Mouse (Mus musculus): ENCODE measurements at regions not wholly inside any gene's neighbourhood (a gene's known extent, or its start where the extent isn't known, plus 50 kb on each side); places are given as distances from the start of the nearest gene placed in this dataset.
"Not testable (repeated sequence)": the region's sequence is repeated elsewhere in the genome, so short reads cannot be mapped to it uniquely, and the experiment has no call there.

- no peak for DNase-seq
Measured at GRCm38 (mm10) chr13:52273502-52274246, 257.4 kb downstream of the Diras2 start.

GRCm38 (mm10) chr13:52275196-52275595 lies 255.9 kb downstream of the Diras2 start:
- no peak for DNase-seq

- DNase-seq: peak; percentile 42 to 65
Measured at GRCm38 (mm10) chr13:52275675-52276074, 255.4 kb downstream of the Diras2 start.

GRCm38 (mm10) chr13:52277195-52277594 lies 253.9 kb downstream of the Diras2 start:
- no peak for DNase-seq

GRCm38 (mm10) chr13:52278831-52279230 lies 252.2 kb downstream of the Diras2 start:
- no peak for DNase-seq

GRCm38 (mm10) chr13:52279281-52279969 lies 251.7 kb downstream of the Diras2 start:
- no peak for DNase-seq

GRCm38 (mm10) chr13:52279970-52280348 lies 251.1 kb downstream of the Diras2 start:
- no peak for DNase-seq

GRCm38 (mm10) chr13:52281271-52281670 lies 249.8 kb downstream of the Diras2 start:
- DNase-seq: no peak

GRCm38 (mm10) chr13:52282500-52282899 lies 248.6 kb downstream of the Diras2 start:
- no peak for DNase-seq

- DNase-seq: no peak
Measured at GRCm38 (mm10) chr13:52283456-52283855, 247.6 kb downstream of the Diras2 start.

GRCm38 (mm10) chr13:52284026-52284801 lies 246.9 kb downstream of the Diras2 start:
- no peak for DNase-seq

- no peak for DNase-seq
Measured at GRCm38 (mm10) chr13:52288400-52288799, 242.7 kb downstream of the Diras2 start.

- no peak for DNase-seq
Measured at GRCm38 (mm10) chr13:52295847-52296246, 235.2 kb downstream of the Diras2 start.

- no peak for DNase-seq
Measured at GRCm38 (mm10) chr13:52296541-52297276, 234.4 kb downstream of the Diras2 start.

GRCm38 (mm10) chr13:52297277-52297623 lies 233.8 kb downstream of the Diras2 start:
- DNase-seq: no peak

GRCm38 (mm10) chr13:52298362-52298761 lies 232.7 kb downstream of the Diras2 start:
- DNase-seq: no peak

GRCm38 (mm10) chr13:52305328-52305727 lies 225.8 kb downstream of the Diras2 start:
- DNase-seq: not testable (repeated sequence)

GRCm38 (mm10) chr13:52306783-52307440 lies 224.2 kb downstream of the Diras2 start:
- peak; percentile 30 to 44 for DNase-seq

- DNase-seq: no peak
Measured at GRCm38 (mm10) chr13:52310954-52311353, 220.1 kb downstream of the Diras2 start.

GRCm38 (mm10) chr13:52318276-52318675 lies 212.8 kb downstream of the Diras2 start:
- no peak for DNase-seq

GRCm38 (mm10) chr13:52323691-52324090 lies 207.4 kb downstream of the Diras2 start:
- DNase-seq: no peak

- not testable (repeated sequence) for DNase-seq
Measured at GRCm38 (mm10) chr13:52324378-52324777, 206.7 kb downstream of the Diras2 start.

Data from adrenal gland, postnatal 36 days (tissue).